Mouse (Mus musculus) liver, postnatal 0 days (tissue): ENCODE data around the gene Scgb3a1. TPM values are rescaled to one million over a fixed set of nuclear protein-coding genes. Genes with fewer than 3 reads are reported as not detected.
A peak's percentile ranks its signal among the peaks of the same experiment; 100 is the strongest.

Experiments used
- ATAC-seq: fragments of 200-750 bp; cut with Nextera tagmentation; 2 replicates; pipeline ENCODE4 v1.8.0; 2017; ENCODE audit warnings: mild to moderate bottlenecking, moderate library complexity
- DNase-seq: peaks from one replicate; pipeline ENCODE4 v3.0.0-alpha.2; 2016
- H3K27ac ChIP-seq: fragments of 300-500 bp; sonication (generic); 2 replicates; pipeline ENCODE4 v1.5.1; 2014; ENCODE audit warnings: antibody characterized with exemption, moderate library complexity, mild to moderate bottlenecking, low read depth
- H3K27me3 ChIP-seq: fragments of 300-500 bp; sonication (generic); 2 replicates; pipeline ENCODE4 v1.6.1; 2014; ENCODE audit warnings: low read length, control low read depth, mixed read lengths; ENCODE audit not compliant: insufficient read depth
- H3K36me3 ChIP-seq: fragments of 300-500 bp; sonication (generic); replicated peaks from 2 replicates; pipeline ENCODE4 v1.6.1; 2014; ENCODE audit warnings: mild to moderate bottlenecking, control low read depth, low read length, moderate library complexity, mixed read lengths; ENCODE audit not compliant: insufficient read depth
- H3K4me1 ChIP-seq: fragments of 300-500 bp; sonication (generic); 2 replicates; pipeline ENCODE4 v1.6.1; 2014; ENCODE audit warnings: antibody characterized with exemption, mild to moderate bottlenecking, control low read depth; ENCODE audit not compliant: insufficient read depth
- H3K4me2 ChIP-seq: fragments of 300-500 bp; sonication (generic); 2 replicates; pipeline ENCODE4 v1.6.1; 2014; ENCODE audit warnings: low read depth, mild to moderate bottlenecking, low read length, moderate library complexity, mixed read lengths
- H3K4me3 ChIP-seq: fragments of 300-500 bp; sonication (generic); 2 replicates; pipeline ENCODE4 v1.5.1; 2014; ENCODE audit warnings: low read depth, low read length
- H3K9ac ChIP-seq: fragments of 300-500 bp; sonication (generic); replicated peaks from 2 replicates; pipeline ENCODE4 v1.6.1; 2014; ENCODE audit warnings: mild to moderate bottlenecking, moderate library complexity
- H3K9me3 ChIP-seq: fragments of 300-500 bp; sonication (generic); 2 replicates; pipeline ENCODE4 v1.6.1; 2016; ENCODE audit warnings: mild to moderate bottlenecking, control low read depth, low read length, mixed read lengths
- CTCF ChIP-seq: sonication (generic); IDR thresholded peaks from 2 replicates; pipeline ENCODE4 v1.5.1; 2016; ENCODE audit warnings: antibody characterized with exemption, low read depth
- EP300 ChIP-seq: IDR thresholded peaks from 2 replicates; pipeline ENCODE4 v1.6.1; 2016; ENCODE audit warnings: antibody characterized with exemption, low read depth, mild to moderate bottlenecking
- whole genome bisulfite sequencing: fragments of 180-500 bp; shearing (Covaris S2); extraction: QIAGEN DNeasy Blood & Tissue Kit; methylation state at CpG from one replicate; pipeline ENCODE4 v1.1.7; 2014; ENCODE audit not compliant: insufficient replicate concordance; 5-methylcytosine and 5-hydroxymethylcytosine counted together
- polyA plus RNA-seq: library from polyadenylated mRNA; unstranded; fragments of >200 nt; fragmentation: Nextera tagmentation; extraction: Ambion mirVana; gene quantifications from 2 replicates; pipeline ENCODE4 v1.2.1, GENCODE M21; 2015

Scgb3a1 gene
- polyA plus RNA-seq, 1 experiment from 2014 or later: 0.33 TPM

- Histone ChIP-seq H3K4me2 (peak overlapping the region; percentile 53), H3K27ac (peak overlapping the region; percentile 20), H3K27me3 (no peaks in the 10 kb centered on the region), H3K9ac (no peak overlapping the region), H3K9me3 (no peaks in the 10 kb centered on the region), H3K4me3 (no peak overlapping the region), H3K36me3 (no peaks in the 10 kb centered on the region), H3K4me1 (peaks cover 19% of the 10 kb centered on the region)
- WGBS: 54% methylated on average over 18 of the region's 18 CpGs
- TF ChIP-seq CTCF (peak; percentile 73), EP300 (no peak)
- peak; percentile 65 for DNase-seq
- peak; percentile 70 for ATAC-seq
Observed at GRCm38 (mm10) chr11:49650113-49650993, 13.1 kb upstream of the Scgb3a1 start.

GRCm38 (mm10) chr11:49650994-49651761 is 12.2 kb upstream of the Scgb3a1 start:
- TF ChIP-seq CTCF (no peak), EP300 (peak; percentile 46)
- H3K4me3 ChIP-seq: no peak overlapping the region
- no peaks in the 10 kb centered on the region for H3K9me3 ChIP-seq
- H3K27ac ChIP-seq: peak overlapping the region; percentile 20
- no peaks in the 10 kb centered on the region for H3K36me3 ChIP-seq
- peaks cover 19% of the 10 kb centered on the region for H3K4me1 ChIP-seq
- ATAC-seq: peak; percentile 60
- peak overlapping the region; percentile 53; the same call in 1 of the 2 replicates for H3K4me2 ChIP-seq
- 41% methylated on average over 16 of the region's 16 CpGs for WGBS
- DNase-seq: no peak
- no peaks in the 10 kb centered on the region for H3K27me3 ChIP-seq
- no peak overlapping the region for H3K9ac ChIP-seq

GRCm38 (mm10) chr11:49651762-49652322 is 11.6 kb upstream of the Scgb3a1 start:
- WGBS: 62% methylated on average over 10 of the region's 10 CpGs
- Histone ChIP-seq H3K4me3 (no peak overlapping the region), H3K36me3 (no peaks in the 10 kb centered on the region), H3K27me3 (no peaks in the 10 kb centered on the region), H3K4me2 (no peak overlapping the region), H3K9ac (no peak overlapping the region), H3K4me1 (peaks cover 19% of the 10 kb centered on the region), H3K9me3 (no peaks in the 10 kb centered on the region), H3K27ac (no peak overlapping the region)
- DNase-seq (no peak), ATAC-seq (no peak)
- TF ChIP-seq CTCF (no peak), EP300 (no peak; the same call in 1 of the 2 replicates)

- peaks cover 19% of the 10 kb centered on the region for H3K4me1 ChIP-seq
- peak overlapping the region; percentile 57 for H3K4me2 ChIP-seq
- ATAC-seq (peak; percentile 63), DNase-seq (peak; percentile 91)
- no peak overlapping the region for H3K27ac ChIP-seq
- 0 out of 2 replicates have a peak overlapping the region, but pooled peaks have one; percentile 8 for H3K9ac ChIP-seq
- no peaks in the 10 kb centered on the region for H3K36me3 ChIP-seq
- no peak for TF ChIP-seq EP300
- peak; percentile 82 for TF ChIP-seq CTCF
- 18% methylated on average over 19 of the region's 19 CpGs for WGBS
- no peaks in the 10 kb centered on the region for H3K9me3 ChIP-seq
- H3K27me3 ChIP-seq: no peaks in the 10 kb centered on the region
- H3K4me3 ChIP-seq: no peak overlapping the region
Observed at GRCm38 (mm10) chr11:49652401-49653078, 10.9 kb upstream of the Scgb3a1 start.

- DNase-seq (no peak), ATAC-seq (peak; percentile 60)
- Histone ChIP-seq H3K36me3 (no peaks in the 10 kb centered on the region), H3K4me3 (no peak overlapping the region), H3K9ac (0 out of 2 replicates have a peak overlapping the region, but pooled peaks have one; percentile 8), H3K4me2 (peak overlapping the region; percentile 57), H3K27me3 (no peaks in the 10 kb centered on the region), H3K9me3 (no peaks in the 10 kb centered on the region), H3K4me1 (peaks cover 21% of the 10 kb centered on the region), H3K27ac (no peak overlapping the region)
- whole genome bisulfite sequencing: 30% methylated on average over 11 of the region's 11 CpGs
- TF ChIP-seq EP300 (no peak), CTCF (no peak)
Observed at GRCm38 (mm10) chr11:49653079-49653408, 10.4 kb upstream of the Scgb3a1 start.
